Mouse (Mus musculus): ENCODE measurements around the gene Gjc3.

Gjc3 gene

GRCm38 (mm10) chr5:137909564-137910262, 53.2 kb downstream of the Gjc3 start:
- DNase-seq (ENCODE audit: low spot score in 2 of 2) = no peak

Measured in heart, adult 9 months (tissue).